Mouse (Mus musculus) urinary bladder, postnatal 14 days (tissue): Measurements from ENCODE around the gene Ralgapb.

Experiments
- DNase-seq: peaks from one replicate; pipeline ENCODE4 v3.0.0; 2021; ENCODE audit warnings: low spot score

The Ralgapb gene

DNA sequence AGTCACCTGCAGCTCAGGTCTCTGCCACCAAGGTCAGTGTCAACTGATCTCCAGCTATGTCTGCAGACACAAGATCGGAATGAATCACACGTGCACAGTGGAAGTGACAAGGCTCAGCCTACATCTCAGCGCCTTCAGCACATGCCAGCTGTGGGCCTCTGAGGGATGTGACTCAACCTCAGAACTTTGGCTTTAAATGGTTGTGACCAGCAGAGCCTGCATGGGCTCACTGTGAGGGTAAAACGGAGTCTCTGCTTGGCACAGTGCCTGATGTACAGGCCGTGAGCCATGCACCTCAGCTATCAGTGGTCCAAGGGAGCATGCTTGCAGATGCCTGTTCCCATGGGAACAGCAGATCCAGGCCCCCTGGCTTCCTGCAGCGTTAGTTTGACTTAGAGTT lies 108.9 kb downstream of the Ralgapb start:
- DNase-seq = no peak

GRCm38 (mm10) chr2:158519071-158519470 lies 109.4 kb downstream of the Ralgapb start:
- DNase-seq = no peak

DNA sequence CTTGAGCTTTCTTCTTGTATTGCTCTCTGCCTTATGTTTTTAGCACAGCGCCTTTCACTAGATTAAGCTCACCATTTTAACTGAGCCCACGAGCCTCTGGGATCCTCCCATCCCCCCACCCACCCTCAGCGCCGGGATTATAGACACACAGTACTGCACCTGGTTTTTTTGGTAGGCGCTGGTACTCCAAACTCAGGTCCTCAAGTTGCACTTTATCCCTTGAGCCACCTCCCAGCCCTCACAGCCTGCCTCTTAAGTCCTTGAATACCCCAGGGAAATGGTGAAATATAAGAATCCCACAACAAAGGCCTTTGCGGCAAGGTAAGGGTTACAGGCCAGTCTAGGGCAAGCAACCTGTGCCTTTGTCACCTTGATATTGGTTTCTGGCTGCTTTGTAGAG lies 110.2 kb downstream of the Ralgapb start:
- DNase-seq = no peak

DNA sequence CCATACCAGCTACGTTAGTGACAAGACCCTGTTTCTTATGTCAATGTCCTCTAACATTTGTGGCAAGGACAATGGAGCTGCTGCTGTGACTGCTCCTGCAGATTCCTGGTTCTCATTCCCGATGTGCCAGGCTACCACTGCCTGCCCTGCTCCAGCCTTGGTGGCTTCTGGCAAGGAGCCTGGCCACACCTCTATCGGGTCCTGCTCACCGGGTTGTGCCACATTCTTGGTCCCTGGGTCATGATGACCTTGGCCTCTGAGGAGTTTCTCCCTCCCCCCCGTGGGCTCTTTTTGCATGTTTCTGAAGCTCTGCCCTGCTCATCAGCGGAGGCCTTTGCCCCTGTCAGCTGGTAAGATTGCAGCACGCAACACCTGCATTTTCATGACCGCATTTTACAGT lies 113.4 kb downstream of the Ralgapb start:
- DNase-seq = peak; percentile 81

DNA sequence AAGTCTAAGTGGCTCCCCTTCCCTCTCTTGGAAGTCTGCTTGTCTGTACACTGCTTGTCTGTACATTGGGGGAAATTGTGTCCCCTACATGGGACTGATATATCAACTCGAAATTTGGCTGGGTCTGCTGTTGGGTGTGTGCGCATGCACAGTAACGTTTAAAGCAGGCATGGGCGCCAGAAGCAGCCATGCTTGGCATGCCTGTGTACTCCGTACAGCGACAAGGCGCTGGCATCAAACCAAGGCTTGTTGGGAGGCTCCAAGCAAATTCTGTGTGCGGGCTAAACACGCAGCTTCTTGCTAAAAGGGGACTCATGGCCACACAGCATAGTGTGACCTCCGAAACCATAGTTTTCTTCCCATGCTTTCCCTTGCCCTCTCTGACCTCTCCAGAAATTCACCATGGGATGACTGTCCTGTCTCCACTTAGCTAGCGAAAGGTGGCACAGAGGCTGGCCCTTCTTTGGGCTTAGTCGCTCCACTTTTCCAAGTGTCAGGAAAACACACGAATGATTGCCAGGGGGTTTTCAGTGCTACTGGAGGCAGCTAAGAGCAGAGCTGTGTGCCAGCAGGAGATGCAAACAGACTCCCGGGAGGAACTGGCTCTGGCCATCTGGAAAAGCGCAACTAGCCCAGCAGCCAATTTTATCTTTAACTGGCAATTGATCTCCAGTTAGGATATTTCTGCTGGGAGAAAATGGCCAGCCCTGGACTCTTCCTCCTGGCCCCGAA lies 114.6 kb downstream of the Ralgapb start:
- no peak for DNase-seq

- DNase-seq = peak; percentile 53
These were observed 124.4 kb downstream of the Ralgapb start for GRCm38 (mm10) chr2:158534090-158534489.

- no peak for DNase-seq
These were observed 124.9 kb downstream of the Ralgapb start for GRCm38 (mm10) chr2:158534559-158534958.

- no peak for DNase-seq
These were observed 130.0 kb downstream of the Ralgapb start for GRCm38 (mm10) chr2:158539433-158540305.

GRCm38 (mm10) chr2:158541286-158541685 lies 131.6 kb downstream of the Ralgapb start:
- no peak for DNase-seq

- DNase-seq = no peak
These were observed 135.6 kb downstream of the Ralgapb start for GRCm38 (mm10) chr2:158545266-158545665.

DNA sequence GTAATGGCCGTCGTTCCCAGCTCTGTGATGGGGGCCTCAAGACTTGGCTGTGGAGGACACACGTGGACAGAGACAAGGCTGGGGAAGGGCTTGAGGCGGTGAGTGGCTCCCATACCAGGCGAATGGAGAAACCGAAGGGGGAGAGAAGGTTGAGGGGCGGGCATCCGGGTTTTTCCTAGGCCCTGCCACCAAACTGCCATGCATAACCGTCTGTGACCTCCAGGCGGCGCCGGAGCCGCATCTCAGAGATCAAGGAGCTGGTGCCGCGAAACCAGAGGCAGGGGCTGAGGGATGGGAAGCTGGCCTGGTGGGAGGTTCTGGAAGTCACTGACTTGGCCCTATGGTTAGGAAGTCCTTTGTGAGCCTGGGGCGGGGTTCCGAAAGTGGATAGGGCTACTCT lies 137.1 kb downstream of the Ralgapb start:
- DNase-seq = peak; percentile 65
